Mouse (Mus musculus) cerebellum, adult 2 months (tissue): ENCODE results near the gene Agap2.

Experiments
- CTCF ChIP-seq: fragments of 200-500 bp; IDR thresholded peaks from 2 replicates; pipeline ENCODE4 v1.5.1; 2011; ENCODE audit warnings: low read depth, mild to moderate bottlenecking, control low read depth, low read length, moderate library complexity, borderline replicate concordance; ENCODE audit not compliant: insufficient read depth
- POLR2A ChIP-seq: fragments of 200-500 bp; IDR thresholded peaks from 2 replicates; pipeline ENCODE4 v1.6.1; 2011; ENCODE audit warnings: low read length, control low read depth, borderline replicate concordance; ENCODE audit not compliant: insufficient read depth

DNA sequence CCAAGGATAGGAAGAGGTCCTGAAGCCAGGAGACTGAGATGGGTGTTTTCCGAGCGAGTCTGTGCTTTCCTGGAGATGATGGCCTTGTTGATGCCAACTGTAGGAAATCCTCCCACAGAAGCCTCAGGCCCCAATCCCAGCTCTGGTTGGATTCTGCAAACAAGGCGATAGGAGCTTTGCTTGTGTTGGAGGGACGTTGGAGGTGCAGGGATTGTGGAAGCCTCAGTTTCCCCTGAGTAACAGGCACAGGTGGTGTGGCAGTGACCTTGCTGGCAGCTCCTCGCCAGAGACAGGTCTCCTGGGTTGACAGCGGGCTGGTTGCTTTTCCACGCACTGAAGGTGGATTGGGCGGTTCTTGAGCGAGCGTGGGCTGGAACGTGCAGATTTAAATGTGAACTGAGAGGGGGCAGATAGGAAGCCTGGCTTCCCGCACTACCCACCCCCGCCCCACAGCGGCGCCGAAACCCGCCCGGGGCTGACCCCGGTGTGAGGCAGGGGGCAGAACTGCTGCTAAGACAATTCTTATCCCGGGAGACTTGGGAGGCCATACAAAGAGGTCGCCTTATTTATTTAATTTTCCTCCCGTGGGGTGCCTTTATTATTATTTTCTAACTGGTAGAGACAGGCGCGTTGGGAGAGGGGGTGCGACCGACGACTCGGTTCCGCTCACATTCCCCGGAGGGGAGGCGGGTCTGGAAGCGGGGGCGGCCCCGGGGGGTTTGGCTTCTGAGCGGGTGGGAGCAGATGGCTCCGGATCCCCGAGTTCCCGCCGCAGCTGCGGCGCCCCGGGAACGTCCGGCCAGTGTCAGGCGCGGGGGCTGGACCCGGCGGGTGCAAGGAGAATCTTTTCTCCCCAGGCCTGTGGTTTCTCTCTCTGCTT lies 6.1 kb downstream of the Agap2 start:
- peak; percentile 50; the same call in 1 of the 2 replicates for TF ChIP-seq POLR2A
- TF ChIP-seq CTCF = no peak
